Mouse (Mus musculus) lung, postnatal 0 days (tissue): ENCODE data around the gene Aldh4a1. TPM values are rescaled to one million over a fixed set of nuclear protein-coding genes. Genes with fewer than 3 reads are reported as not detected.

Experiments used
- ATAC-seq: fragments of 200-750 bp; cut with Nextera tagmentation; 2 replicates; pipeline ENCODE4 v1.8.0; 2017; ENCODE audit warnings: moderate library complexity
- DNase-seq: peaks from one replicate; pipeline ENCODE4 v3.0.0-alpha.2; 2016; ENCODE audit warnings: low spot score
- H3K27ac ChIP-seq: fragments of 300-500 bp; sonication (generic); 2 replicates; pipeline ENCODE4 v1.5.1; 2014; ENCODE audit warnings: antibody characterized with exemption, mild to moderate bottlenecking, low read length, mixed read lengths
- H3K27me3 ChIP-seq: fragments of 300-500 bp; sonication (generic); replicated peaks from 2 replicates; pipeline ENCODE4 v1.6.1; 2014; ENCODE audit warnings: low read length, mixed read lengths; ENCODE audit not compliant: insufficient read depth
- H3K36me3 ChIP-seq: fragments of 300-500 bp; sonication (generic); 2 replicates; pipeline ENCODE4 v1.6.1; 2014; ENCODE audit warnings: low read length, mixed read lengths; ENCODE audit not compliant: insufficient read depth
- H3K4me1 ChIP-seq: fragments of 300-500 bp; sonication (generic); 2 replicates; pipeline ENCODE4 v1.6.1; 2014; ENCODE audit warnings: antibody characterized with exemption, low read depth, low read length, mixed read lengths; ENCODE audit not compliant: insufficient read depth
- H3K4me2 ChIP-seq: fragments of 300-500 bp; sonication (generic); replicated peaks from 2 replicates; pipeline ENCODE4 v1.6.1; 2014; ENCODE audit warnings: low read depth, mild to moderate bottlenecking, low read length, moderate library complexity, mixed read lengths
- H3K4me3 ChIP-seq: fragments of 300-500 bp; sonication (generic); 2 replicates; pipeline ENCODE4 v1.5.1; 2014; ENCODE audit warnings: low read depth, low read length
- H3K9ac ChIP-seq: fragments of 300-500 bp; sonication (generic); replicated peaks from 2 replicates; pipeline ENCODE4 v1.6.1; 2014; ENCODE audit warnings: low read depth, mild to moderate bottlenecking
- H3K9me3 ChIP-seq: fragments of 300-500 bp; sonication (generic); 2 replicates; pipeline ENCODE4 v1.6.1; 2016; ENCODE audit warnings: low read length, mixed read lengths
- CTCF ChIP-seq: IDR thresholded peaks from 2 replicates; pipeline ENCODE4 v1.5.1; 2016; ENCODE audit warnings: antibody characterized with exemption, mild to moderate bottlenecking
- EP300 ChIP-seq: IDR thresholded peaks from 2 replicates; pipeline ENCODE4 v1.6.1; 2016; ENCODE audit warnings: antibody characterized with exemption, mild to moderate bottlenecking, control low read depth
- WGBS: fragments of 180-500 bp; shearing (Covaris S2); extraction: QIAGEN DNeasy Blood & Tissue Kit; methylation state at CpG from one replicate; pipeline ENCODE4 v1.1.7; 2014; 5-methylcytosine and 5-hydroxymethylcytosine counted together
- polyA plus RNA-seq: library from polyadenylated mRNA; unstranded; fragments of >200 nt; fragmentation: Nextera tagmentation; extraction: Ambion mirVana; gene quantifications from 2 replicates; pipeline ENCODE4 v1.2.1, GENCODE M21; 2015

The Aldh4a1 gene
- polyA plus RNA-seq, 1 experiment from 2014 or later: 13.4 TPM

DNA sequence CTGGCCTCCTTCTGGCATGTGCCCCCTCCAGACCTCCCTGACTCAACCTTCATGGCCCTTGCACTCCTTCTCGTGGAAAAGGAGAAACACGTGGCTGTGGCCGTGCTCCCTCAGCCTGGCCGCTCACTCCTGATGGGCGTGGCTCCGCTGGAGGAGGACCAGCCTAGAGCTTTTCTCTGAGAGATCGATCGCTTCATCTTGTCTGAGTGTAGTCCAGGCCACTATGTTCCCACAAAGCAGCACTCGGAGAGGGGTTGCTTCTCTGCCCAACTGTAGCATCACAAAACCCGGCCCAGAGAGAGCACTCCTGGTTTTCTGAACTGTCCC lies 9.6 kb downstream of the Aldh4a1 start:
- no peaks in the 10 kb centered on the region for H3K27me3 ChIP-seq
- H3K4me2 ChIP-seq: no peak overlapping the region
- DNase-seq (no peak), ATAC-seq (0 out of 2 replicates have a peak, but pooled peaks have one; percentile 7)
- peaks cover 3% of the 10 kb centered on the region; the same call in 1 of the 2 replicates for H3K4me1 ChIP-seq
- TF ChIP-seq EP300 (no peak), CTCF (no peak)
- WGBS: 69% methylated on average over 10 of the region's 10 CpGs
- no peak overlapping the region for H3K4me3 ChIP-seq
- no peak overlapping the region for H3K27ac ChIP-seq
- H3K36me3 ChIP-seq: no peaks in the 10 kb centered on the region; the same call in 1 of the 2 replicates
- H3K9me3 ChIP-seq: no peaks in the 10 kb centered on the region
- no peak overlapping the region for H3K9ac ChIP-seq

DNA sequence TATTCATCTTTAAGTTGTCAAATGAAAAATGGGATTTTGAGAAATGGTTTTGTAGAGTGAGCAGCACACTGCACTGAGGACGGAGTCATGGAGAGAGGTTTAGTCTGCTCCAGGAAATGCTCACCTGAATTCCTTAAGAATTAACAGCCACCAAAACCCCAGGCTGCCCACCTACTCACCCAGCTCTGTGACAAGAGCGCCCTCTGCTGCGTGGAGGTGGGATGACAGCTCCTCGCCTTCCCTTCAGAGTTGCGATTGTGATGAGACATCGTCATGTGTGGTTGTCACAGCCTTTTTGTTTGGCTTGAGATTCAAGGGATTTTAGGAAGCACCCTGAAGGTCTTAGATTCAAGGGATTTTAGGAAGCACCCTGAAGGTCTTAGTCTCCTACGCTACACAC lies 13.7 kb downstream of the Aldh4a1 start:
- Histone ChIP-seq H3K9ac (no peak overlapping the region), H3K27me3 (no peaks in the 10 kb centered on the region), H3K27ac (no peak overlapping the region), H3K9me3 (no peaks in the 10 kb centered on the region), H3K4me2 (no peak overlapping the region), H3K4me1 (peaks cover 2% of the 10 kb centered on the region; the same call in 1 of the 2 replicates), H3K36me3 (no peaks in the 10 kb centered on the region; the same call in 1 of the 2 replicates), H3K4me3 (no peak overlapping the region)
- 28% methylated on average over 7 of the region's 7 CpGs for WGBS
- ATAC-seq (0 out of 2 replicates have a peak, but pooled peaks have one; percentile 16), DNase-seq (peak; percentile 64)
- TF ChIP-seq EP300 (no peak), CTCF (peak; percentile 99)

- TF ChIP-seq EP300 (no peak), CTCF (no peak)
These were observed 15.2 kb downstream of the Aldh4a1 start for GRCm38 (mm10) chr4:139637847-139638246.

DNA sequence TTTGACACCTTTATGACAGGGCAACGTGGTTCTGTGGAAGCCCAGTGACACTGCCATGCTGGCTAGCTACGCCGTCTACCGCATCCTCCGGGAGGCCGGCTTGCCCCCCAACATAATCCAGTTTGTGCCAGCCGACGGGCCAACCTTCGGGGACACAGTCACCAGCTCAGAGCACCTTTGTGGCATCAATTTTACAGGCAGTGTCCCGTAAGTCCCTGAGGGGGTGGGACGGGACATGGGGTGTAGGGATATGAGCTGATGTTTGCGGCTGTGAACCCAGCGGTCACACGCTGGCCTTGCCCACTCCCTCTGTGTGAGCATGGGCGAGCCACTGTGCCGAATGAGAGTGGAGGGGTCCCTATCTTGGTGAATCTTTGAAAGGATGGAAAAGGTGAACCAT lies 15.7 kb downstream of the Aldh4a1 start:
- ATAC-seq (no peak), DNase-seq (no peak)
- H3K27me3 ChIP-seq: no peaks in the 10 kb centered on the region
- no peaks in the 10 kb centered on the region for H3K4me1 ChIP-seq
- no peak overlapping the region for H3K9ac ChIP-seq
- no peak overlapping the region for H3K4me2 ChIP-seq
- TF ChIP-seq EP300: no peak
- no peak for TF ChIP-seq CTCF
- no peaks in the 10 kb centered on the region for H3K9me3 ChIP-seq
- no peak overlapping the region for H3K27ac ChIP-seq
- H3K36me3 ChIP-seq: no peaks in the 10 kb centered on the region; the same call in 1 of the 2 replicates
- WGBS: 94% methylated on average over 16 of the region's 16 CpGs
- H3K4me3 ChIP-seq: no peak overlapping the region

More at GRCm38 (mm10) chr4:139637847-139638246, 15.2 kb downstream of the Aldh4a1 start:
- H3K9ac ChIP-seq: no peak overlapping the region
- no peaks in the 10 kb centered on the region for H3K4me1 ChIP-seq
- no peak overlapping the region for H3K4me3 ChIP-seq
- ATAC-seq: no peak
- H3K36me3 ChIP-seq: no peaks in the 10 kb centered on the region; the same call in 1 of the 2 replicates
- H3K9me3 ChIP-seq: no peaks in the 10 kb centered on the region
- no peak for DNase-seq
- no peak overlapping the region for H3K4me2 ChIP-seq
- H3K27ac ChIP-seq: no peak overlapping the region
- H3K27me3 ChIP-seq: no peaks in the 10 kb centered on the region
- WGBS: 84% methylated on average over 9 of the region's 9 CpGs

DNA sequence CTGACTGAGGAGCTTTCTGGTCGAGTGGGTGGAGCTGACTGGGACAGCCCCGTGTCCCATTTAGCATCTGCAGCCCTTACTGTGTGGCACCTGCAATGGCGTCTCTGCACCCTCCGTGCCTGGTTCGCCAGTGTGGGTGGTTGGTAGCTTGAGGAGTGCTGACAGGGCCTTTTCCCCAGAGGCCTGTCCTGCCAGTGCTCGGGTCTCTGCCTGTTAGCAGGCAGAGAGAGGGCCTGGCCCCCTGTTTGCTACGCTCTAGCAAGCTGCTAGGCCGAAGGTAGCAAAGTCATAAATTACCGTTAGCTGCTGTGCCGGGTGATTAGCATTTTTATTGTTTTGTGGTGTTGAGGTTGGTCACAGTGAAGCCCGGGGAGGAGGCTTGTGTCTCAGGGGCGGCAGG lies 17.1 kb downstream of the Aldh4a1 start:
- DNase-seq: no peak
- H3K4me3 ChIP-seq: no peak overlapping the region
- no peaks in the 10 kb centered on the region for H3K4me1 ChIP-seq
- H3K36me3 ChIP-seq: peaks cover 5% of the 10 kb centered on the region
- no peaks in the 10 kb centered on the region for H3K27me3 ChIP-seq
- TF ChIP-seq CTCF (no peak), EP300 (no peak)
- no peak overlapping the region for H3K4me2 ChIP-seq
- 73% methylated on average over 12 of the region's 12 CpGs for WGBS
- no peak overlapping the region for H3K27ac ChIP-seq
- no peak overlapping the region for H3K9ac ChIP-seq
- H3K9me3 ChIP-seq: no peaks in the 10 kb centered on the region
- no peak for ATAC-seq

DNA sequence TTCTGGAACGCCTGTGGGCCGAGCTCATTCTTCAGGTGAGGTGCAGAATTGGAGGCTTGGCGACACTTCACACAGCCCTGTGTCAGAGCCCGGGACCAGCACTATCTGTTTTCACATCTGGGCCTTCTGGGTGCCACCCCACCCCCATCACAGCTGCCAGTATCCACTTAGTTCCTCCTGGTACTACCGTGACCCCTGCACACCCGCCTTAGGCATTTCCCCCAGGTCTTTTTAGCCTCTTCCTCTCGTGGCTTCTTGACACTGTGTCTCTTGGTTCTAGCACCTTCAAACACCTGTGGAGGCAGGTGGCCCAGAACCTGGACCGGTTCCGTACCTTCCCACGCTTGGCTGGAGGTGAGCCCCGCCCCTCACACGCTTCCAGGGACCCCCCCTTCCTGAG lies 17.7 kb downstream of the Aldh4a1 start:
- 78% methylated on average over 12 of the region's 12 CpGs for WGBS
- peaks cover 10% of the 10 kb centered on the region for H3K36me3 ChIP-seq
- no peak overlapping the region for H3K27ac ChIP-seq
- no peaks in the 10 kb centered on the region for H3K27me3 ChIP-seq
- ATAC-seq: no peak
- no peak overlapping the region for H3K9ac ChIP-seq
- H3K9me3 ChIP-seq: no peaks in the 10 kb centered on the region
- TF ChIP-seq EP300 (no peak), CTCF (no peak)
- no peak overlapping the region for H3K4me2 ChIP-seq
- H3K4me3 ChIP-seq: no peak overlapping the region
- no peaks in the 10 kb centered on the region for H3K4me1 ChIP-seq
- no peak for DNase-seq

GRCm38 (mm10) chr4:139640775-139641174 lies 18.1 kb downstream of the Aldh4a1 start:
- ATAC-seq (no peak), DNase-seq (no peak)
- Histone ChIP-seq H3K4me3 (no peak overlapping the region), H3K4me2 (no peak overlapping the region), H3K9me3 (no peaks in the 10 kb centered on the region), H3K9ac (no peak overlapping the region), H3K27me3 (no peaks in the 10 kb centered on the region), H3K4me1 (no peaks in the 10 kb centered on the region), H3K27ac (no peak overlapping the region), H3K36me3 (peaks cover 10% of the 10 kb centered on the region)
- 43% methylated on average over 4 of the region's 6 CpGs for WGBS
- TF ChIP-seq CTCF: no peak
- no peak for TF ChIP-seq EP300
